Mouse (Mus musculus) urinary bladder, postnatal 4 days (tissue): Measurements from ENCODE around the gene Cdca4.
A peak's percentile ranks its signal among the peaks of the same experiment; 100 is the strongest.

Experiments used
- DNase-seq, 2 experiments: peaks; one replicate each; pipeline ENCODE4 v3.0.0; 2021 to 2022; ENCODE audit warnings: low spot score in 2 of 2

The Cdca4 gene

DNA sequence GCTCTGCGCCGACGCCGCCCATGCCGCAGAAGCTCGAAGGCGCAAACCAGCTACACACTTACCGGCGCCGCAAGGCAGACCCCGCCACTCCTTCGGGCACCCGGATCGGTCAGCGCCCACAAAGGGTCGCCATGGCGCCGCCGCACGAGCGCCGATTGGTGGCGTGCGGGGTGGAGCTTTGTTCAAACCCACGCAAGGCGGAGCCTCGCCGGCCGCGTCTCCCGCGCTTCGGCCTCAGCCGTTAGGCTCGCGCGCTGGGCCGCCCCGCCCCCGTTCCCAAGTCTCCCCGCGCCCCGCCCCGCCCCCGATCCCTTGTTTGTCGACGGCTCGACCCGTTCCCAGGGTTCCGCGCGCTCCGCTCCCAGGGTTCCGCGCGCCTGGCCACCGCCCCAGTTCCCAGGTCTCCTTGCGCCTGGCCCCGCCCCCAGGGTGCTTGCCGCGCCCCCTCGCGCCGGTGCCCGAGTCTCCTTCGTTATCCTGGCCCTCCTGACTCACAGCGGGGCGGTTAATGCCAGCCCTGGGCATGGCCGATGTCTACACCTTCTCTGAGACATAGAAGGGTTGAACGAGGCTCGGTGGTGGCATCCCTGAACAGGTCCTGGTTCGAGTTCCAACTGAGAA, at the start of gene Cdca4:
TSS of gene Cdca4 (minus strand) at position 180 of the 621 bp plus-strand sequence.
- peak; percentile 97 to 99 for DNase-seq

GRCm38 (mm10) chr12:112877607-112878020, 48.4 kb upstream of the Cdca4 start:
- DNase-seq: peak in 1 of 2 experiments; percentile 72

DNA sequence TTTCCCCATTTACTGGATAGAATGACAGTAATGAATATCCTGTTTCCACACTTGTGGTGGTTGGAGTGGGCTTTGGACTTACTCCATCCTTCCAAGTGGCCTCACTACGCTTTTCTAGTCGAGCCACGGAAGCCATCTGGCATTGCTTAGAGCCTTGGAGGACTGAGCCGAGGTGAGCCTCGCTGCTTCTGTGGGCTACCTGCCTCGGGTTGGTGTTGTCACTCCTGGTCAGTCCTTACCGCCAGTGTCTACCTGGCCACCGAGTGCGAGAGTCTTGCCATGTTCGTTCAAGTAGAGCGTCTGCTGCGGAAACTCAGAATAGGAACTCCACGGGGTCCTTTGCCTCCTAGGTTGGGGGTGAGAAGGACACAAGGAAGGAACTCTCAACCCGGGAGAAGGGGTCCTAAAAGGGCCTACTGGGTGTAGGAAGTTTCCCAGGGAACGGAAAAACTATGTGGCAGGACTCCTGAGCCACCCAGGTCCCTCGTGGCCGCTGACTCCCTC, 47.9 kb upstream of the Cdca4 start:
- no peak for DNase-seq

DNA sequence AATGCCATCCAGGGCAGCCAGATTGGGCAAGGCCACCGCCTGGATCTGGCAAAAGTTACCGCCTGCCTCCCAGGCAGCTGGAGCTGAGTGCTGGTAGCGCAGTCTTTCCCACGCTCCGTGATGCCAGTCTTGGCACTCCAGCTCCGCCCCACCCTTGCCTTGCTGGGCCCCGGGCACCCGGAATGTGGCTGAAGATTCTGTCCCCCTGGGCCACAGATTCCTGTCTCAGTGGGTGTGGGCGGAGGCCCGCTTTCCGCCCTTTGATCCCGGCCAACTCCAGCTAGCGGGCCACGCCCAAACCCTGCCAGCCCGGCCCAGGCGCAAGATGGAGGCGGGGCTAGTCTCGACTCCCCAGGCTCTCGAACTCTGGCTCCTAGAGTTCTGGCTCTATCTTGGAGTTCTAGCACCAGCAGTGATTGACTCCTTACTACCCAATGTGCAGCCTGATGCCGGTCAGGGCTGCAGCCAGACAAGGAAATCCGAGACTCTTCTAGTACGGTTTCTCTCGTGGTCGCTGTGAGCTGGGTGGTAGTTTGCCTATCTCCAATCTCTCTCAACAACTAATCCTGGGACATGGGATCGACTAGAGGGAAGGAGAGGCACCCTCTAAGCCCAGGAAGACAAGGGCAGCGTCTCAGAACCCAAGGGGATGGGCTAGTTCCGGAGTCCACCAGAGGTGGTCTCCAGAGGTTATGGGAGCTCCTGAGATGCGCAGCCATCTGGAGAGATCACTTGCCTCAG, 47.3 kb upstream of the Cdca4 start:
- DNase-seq: no peak

DNA sequence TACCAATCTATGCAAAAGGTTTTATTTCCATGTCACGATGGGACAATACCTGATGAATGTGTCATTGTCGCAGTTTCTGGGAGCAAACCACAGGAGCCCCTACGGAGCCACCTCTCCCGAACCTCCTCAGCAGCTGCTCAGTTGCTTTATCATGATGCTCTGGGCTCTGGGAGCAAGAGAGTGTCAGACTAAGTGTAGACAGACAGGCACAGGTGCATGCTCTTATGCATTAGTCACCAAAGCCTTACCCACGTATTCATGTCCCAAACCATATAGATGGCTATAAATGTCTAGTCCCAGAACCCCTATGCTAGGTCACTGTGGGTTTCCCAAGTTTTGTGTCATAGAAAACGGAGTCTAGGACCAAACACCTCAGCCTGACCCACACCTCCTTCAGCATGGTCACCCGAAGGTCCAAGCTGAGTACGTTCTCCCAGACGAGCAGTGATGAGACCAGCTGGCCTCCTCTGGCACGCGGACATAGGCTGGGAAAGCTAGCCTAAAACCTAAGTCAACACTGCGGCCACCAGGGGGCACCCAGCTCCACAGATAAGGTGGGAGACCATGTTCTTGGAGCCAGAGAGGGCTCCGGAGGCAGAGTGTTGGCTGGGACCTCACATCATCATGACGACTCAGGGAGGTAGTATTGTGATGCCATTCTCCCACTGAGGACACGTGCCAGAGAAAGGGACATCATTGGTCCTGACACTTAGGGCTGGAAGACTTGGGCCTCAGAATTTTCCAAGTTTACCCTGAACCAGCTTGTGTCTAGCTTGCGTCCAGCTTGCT, 46.2 kb upstream of the Cdca4 start:
- DNase-seq: peak; percentile 82 to 93

DNA sequence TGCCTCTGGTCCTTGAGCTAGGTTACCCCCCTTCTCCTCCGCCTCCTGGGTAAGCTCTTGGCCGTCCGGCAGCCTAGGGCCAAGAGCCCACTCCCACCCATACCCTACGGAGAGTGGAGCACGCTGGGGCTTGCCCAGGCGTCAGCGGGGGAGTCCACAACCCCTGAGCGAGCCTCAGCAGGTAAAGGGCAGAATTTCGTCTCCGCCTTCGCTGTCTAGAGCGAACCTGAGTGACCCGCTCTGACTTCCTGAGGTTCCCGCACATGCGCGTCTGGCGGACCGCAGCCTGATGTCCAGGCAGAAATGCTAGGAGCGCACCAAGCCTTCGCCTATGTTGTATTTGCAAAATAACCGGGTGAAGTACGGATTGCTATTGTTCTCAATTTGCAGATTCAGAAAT, 45.0 kb upstream of the Cdca4 start:
- no peak for DNase-seq

DNA sequence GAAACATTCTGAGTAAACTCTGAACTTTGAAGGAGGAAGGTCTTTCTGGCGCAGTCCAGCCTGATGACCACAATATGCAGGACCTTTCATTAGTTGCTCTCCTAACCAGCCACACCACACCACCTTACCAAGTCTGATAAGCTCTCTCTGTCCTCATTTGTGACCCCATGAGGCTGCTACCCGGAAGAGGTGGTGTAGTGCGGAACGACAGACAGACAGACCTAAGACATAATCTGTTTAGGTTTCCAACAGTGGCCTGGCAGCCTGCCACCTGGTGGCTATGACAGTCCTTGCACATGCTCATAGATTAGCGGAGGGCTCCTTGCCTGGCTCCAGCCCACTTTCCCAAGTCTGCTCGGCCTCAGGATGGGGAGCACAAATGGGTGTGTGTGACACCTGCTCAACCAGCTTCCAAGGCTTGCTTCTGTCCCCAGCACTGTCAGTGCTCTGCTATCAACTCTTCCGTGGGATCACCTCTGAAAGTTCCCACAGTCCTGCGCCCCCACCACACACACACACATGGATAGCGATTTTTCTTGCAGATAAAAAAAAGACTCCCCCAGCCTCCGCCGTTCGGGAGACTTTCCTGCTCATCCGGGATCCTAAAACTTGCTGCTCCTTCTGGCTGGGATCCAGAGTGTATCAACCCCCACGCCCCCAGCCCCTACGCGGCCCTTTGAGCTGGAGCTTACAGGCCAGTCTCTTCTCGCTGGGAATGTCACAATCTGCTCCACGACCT, 44.4 kb upstream of the Cdca4 start:
- DNase-seq: peak; percentile 62 to 80

DNA sequence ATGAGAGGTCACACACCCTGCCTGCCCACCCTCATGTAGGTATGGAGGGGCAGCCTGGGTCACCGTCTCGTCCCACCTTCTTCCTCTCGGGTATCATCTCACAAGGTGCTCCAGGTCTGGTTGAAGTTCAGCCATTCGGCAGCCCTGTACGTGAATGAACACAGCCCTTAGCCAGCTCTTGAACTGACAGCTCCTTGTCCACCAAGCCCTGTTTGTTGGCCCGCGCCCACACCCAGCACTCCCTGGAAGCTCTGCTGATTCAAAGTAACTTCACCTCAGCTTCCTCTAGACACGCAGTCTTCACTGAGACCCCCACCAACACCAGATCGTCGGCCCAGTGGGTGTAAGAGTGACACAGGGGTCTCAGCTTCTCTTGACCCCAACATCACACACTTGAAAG, 43.8 kb upstream of the Cdca4 start:
- no peak for DNase-seq

DNA sequence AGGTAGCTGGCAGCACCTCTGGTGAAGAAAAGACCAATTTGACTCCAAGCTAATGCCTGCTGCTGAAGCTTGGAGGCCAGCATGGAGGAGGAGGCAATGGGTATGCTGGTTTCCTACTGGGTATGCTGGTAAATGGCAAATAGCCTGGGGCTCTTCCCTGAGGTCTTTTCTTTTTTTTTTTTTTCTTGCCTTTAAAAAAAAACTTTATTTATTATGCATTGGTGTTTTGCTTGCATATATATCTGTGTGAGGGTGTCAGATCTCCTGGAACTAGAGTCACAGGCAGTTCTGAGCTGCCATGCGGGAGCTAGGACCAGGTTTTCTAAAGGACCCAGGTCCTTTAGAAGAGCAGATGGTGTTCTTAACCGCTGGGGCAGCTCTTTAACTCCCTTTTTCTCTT, 42.0 kb upstream of the Cdca4 start:
- no peak for DNase-seq

DNA sequence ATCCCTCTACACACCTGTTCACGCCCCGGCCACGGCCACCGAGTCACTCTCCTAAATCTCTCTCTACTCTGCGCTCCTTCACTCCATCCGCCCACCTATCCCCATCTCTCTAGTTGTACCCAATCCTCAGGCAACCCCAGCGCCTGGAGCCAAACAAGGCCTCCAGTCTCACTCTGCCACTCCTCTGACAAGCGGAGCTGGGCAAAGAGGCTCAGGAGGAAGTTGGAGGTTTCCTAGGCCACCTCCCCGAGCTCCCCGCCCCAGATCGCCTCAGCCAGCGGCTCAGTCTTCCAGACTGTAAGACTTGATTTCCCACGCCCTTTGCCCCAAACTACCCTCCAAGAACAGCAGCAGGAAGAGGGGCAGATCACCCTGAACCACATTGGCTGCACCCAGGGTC, 41.6 kb upstream of the Cdca4 start:
- no peak for DNase-seq

GRCm38 (mm10) chr12:112869783-112870204, 40.6 kb upstream of the Cdca4 start:
- DNase-seq: no peak

DNA sequence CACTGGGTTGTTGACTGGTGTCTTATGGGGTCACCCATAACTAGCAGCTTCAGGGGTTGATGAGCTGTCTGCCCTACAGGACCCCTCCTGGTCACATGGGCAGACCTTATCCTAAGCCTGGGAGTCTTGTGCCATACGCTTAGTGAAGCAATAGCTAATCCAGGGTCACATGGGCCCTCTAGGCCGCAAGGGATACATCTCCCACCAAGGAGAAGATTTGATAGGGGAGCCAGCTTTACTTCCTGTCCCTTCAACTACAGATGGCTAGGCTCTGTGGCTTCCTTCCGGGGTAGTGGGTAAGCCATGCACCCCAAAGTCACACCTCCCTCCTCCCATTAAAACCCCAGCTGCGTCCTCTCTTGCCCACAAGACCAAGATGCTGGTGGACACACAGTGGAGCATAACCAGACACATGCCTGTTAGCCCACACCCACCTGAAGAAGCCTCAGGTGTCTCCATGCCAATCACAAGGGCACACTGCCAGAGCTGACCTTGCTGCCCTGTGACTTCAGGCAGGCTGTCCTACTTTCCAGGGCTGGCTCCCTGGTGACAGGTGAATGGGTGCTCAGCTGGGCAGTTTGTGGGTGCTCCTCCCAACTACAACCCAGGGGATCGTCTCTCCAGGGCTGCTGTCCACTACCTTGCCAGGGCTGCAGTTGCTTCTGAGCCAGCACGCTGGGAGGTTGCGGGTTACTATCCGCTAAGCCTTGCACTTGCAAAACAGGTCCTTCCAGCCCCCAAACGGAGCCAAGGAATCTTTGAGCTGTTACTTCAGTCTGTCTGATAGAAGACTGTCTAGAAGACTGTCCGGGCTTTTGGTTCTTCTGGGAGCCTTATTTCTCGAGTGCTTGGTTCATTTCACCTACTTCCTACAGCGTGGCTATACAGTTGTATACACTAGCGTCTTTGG, 39.2 kb upstream of the Cdca4 start, which contains the start of gene Gpr132:
TSS of gene Gpr132 (minus strand) at position 51 of the 910 bp plus-strand sequence.
- no peak for DNase-seq

- DNase-seq: no peak
Observed at GRCm38 (mm10) chr12:112867106-112867674, 38.0 kb upstream of the Cdca4 start.

GRCm38 (mm10) chr12:112866467-112867080, 37.4 kb upstream of the Cdca4 start:
- no peak for DNase-seq

- DNase-seq: no peak
Observed at GRCm38 (mm10) chr12:112864804-112865203, 35.6 kb upstream of the Cdca4 start.

DNA sequence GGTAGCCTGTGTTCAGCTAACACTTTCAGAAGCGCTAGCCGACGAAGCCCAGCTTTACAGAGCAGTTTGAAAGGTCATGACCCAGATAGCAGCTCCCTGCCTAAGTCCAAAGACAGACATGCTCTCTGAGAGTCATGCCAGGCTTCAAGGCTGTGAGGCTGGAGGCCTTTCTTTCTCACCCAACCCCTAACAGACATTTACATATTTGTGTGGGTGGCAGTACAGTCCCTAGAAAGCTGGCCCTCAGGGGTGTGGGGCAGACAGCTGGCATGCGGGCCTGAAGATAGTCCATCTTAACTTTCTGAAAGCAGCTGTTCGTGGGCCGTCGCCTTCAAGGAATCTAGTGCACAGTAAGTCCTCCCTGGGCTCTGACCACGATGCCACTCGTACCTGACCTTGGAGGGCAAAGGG, 32.7 kb upstream of the Cdca4 start:
- DNase-seq: no peak

GRCm38 (mm10) chr12:112860765-112861164, 31.5 kb upstream of the Cdca4 start:
- no peak for DNase-seq

GRCm38 (mm10) chr12:112859930-112860329, 30.7 kb upstream of the Cdca4 start:
- DNase-seq: no peak

- no peak for DNase-seq
Observed at GRCm38 (mm10) chr12:112858581-112859336, 29.5 kb upstream of the Cdca4 start.
